Mouse (Mus musculus): Measurements from ENCODE around the gene Ankrd27.

Ankrd27 gene

DNA sequence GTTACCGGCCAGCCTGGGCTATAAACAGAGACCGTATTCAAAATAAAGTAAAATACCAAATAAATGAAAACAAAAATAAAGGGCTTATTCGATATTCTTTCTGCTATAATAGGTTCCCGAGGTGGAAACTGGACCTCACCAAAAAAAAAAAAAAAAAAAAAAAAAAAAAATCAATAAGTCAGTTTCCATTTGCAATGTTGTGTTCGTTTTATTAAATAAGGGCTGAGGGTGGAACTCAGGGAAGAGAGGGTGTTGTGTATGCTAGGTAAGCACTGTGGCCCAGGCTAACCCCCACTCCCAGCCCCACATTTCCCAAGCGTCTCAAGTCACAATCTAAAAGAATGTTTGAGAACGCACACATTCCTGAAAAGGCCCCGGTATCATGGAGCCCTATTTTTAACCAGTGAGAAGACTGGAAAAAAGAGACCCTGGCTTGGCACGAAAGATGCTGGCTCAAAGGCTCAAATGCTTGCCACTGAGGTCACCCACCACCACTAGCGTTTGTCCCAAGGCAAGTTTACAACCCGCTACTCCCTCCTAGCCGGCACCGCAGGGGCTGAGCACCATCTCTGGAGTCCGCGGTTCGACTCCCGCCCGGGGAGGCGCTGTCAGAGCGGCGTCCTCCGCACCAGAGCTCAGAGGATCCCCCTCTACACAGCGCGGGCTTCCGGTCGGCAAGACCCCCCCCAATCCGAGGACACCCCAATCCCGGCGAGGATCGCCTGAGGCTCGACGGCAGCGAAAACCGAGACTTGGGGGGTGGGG is 60.5 kb downstream of the Ankrd27 start:
- no peak for DNase-seq

- peak; percentile 96 for DNase-seq
Observed at GRCm38 (mm10) chr7:35647101-35647698, 61.2 kb downstream of the Ankrd27 start, which contains the start of gene Pdcd5. Gene Pdcd5 (minus strand): TSS chr7:35647521.

- DNase-seq: no peak
Observed at GRCm38 (mm10) chr7:35648239-35649069, 62.4 kb downstream of the Ankrd27 start.

- DNase-seq: no peak
Observed at GRCm38 (mm10) chr7:35649071-35649470, 63.0 kb downstream of the Ankrd27 start.

GRCm38 (mm10) chr7:35650716-35651410 is 64.8 kb downstream of the Ankrd27 start:
- DNase-seq: peak; percentile 58

GRCm38 (mm10) chr7:35651583-35652270 is 65.7 kb downstream of the Ankrd27 start:
- no peak for DNase-seq

DNA sequence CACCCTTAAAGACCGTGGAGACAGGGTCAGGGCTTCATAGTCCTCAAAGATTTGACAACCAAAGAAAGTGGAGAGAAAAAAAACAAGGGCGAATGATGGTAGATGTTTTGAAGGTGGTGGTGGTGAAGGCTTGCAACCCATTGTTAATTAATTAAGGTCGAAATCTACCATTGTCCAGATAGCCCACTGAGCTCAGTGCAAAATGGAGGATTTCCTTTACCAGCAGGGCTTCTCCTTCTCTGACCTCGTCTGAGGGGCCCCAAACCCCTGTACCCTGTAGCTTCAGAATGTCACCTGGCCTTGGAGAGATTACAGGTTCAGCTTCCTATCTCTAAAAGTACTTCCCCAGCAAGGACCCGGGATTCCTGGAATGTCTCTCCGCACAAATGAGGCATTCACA is 71.8 kb downstream of the Ankrd27 start:
- DNase-seq: no peak

- no peak for DNase-seq
Observed at GRCm38 (mm10) chr7:35659173-35659572, 73.1 kb downstream of the Ankrd27 start.

DNA sequence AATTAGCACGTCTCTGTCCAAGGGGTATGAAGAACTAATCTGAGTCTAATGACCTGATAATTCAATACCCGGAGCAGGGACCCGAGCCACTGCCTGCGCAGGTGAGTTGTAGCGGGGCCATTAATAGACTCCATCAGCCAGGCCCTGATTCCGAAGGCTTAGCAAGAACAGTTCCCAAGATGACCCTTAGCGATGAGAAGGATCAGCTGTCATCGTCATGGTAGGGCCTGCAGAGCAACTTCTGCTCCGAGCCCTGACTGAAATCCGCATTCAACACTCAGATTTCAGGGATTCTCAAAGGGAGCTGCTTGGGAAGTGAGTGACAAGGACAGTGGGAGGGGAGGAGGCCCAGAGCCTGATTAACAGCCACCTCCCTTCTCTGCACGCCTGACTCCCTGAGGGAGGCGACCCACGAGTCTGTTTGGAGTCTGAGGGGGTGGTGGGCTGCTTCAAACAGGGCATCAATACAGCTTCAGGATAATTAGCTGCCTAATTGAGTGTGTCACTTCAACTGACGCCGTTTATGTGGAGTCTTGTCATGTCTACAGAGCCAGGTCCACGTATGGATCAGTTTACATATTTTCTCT is 77.8 kb downstream of the Ankrd27 start:
- DNase-seq: no peak

DNA sequence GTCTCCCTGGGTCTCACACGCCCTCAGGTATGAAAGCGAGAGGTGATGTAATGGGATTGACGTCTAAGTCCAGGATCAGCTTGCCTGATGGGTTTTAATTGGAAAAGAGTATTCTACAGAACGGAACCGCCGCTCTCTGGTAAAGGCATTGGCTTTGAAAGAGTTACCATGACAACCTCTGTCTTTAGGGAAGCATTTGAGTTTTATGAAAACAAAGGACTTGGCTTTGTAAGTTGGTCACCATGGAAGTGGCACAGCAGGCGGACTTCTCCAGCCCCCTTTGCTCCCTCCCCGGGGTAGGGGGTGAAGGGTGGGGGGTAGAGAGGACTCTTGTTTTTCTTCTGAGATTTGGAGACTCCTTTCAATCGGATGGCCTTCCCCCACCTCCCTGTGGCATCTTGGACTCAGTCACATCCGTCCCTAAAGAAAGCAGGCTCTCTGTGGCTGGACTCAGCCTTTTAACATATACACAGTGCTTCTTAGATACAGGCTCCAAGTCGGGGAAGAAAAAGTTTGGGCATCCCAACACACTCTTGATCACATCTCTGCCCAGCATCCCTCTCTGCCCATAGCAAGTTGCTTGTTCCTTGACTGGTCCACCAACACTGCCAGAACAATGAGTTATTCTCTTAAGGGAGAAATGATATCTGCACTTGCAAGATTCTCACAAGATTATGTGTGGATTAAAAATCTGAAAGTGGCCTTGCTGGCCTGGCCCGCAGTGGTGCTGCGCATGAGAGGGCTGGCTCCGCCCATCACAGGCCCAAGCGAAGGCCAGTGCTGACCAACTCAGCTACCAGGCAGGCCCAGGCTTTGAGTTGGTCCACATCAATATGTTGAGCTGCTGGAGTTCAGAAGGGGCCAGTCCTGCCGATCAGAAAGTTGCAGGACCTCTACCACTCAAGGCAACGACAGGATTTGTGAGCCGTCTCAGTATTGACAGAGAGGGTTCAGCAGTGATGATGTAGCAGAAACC is 82.3 kb downstream of the Ankrd27 start:
- DNase-seq: no peak

DNA sequence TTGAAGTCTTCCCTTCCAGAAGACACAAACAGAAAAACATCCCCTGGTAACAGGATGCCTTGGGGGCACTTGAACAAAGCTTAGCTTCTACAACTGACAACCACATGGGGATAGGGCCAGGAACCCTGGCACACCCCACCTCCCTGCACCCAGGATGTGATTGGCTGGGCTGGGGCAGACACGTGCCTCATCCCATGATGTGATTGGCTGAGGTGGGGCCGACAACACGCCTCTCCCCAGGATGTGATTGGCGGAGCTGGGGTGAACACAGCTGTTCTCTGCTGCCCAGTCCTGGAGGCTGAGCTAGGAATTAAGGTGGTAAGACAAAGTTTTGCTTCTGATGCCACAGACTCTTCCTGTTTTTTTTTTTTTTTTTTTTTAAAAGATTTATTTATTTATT is 92.9 kb downstream of the Ankrd27 start:
- no peak for DNase-seq

GRCm38 (mm10) chr7:35681559-35681958 is 95.5 kb downstream of the Ankrd27 start:
- no peak for DNase-seq

- DNase-seq: no peak
Observed at GRCm38 (mm10) chr7:35683409-35684122, 97.5 kb downstream of the Ankrd27 start.

GRCm38 (mm10) chr7:35686216-35686615 is 100.2 kb downstream of the Ankrd27 start:
- DNase-seq: no peak

GRCm38 (mm10) chr7:35686756-35687155 is 100.7 kb downstream of the Ankrd27 start:
- no peak for DNase-seq

DNA sequence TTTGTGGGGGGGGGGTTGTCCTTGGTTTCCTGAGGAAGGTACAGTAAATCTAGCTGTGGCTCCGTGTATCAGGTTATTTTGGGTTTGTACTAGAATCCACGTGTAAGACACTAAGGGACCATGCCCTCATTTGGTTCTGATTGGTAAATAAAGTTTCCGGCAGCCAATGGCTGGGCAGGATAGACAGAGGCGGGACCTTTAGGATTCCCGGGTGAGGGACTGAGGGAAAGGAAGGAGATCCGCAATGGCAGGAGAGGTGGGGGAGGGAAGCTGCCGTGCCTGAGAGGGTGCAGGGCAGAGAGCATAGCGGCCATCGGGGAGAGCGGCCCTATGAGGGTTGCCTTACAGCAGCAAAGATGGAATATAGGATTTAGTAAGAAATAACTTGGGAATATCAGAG is 101.2 kb downstream of the Ankrd27 start:
- no peak for DNase-seq

GRCm38 (mm10) chr7:35688276-35688675 is 102.2 kb downstream of the Ankrd27 start:
- DNase-seq: no peak

Data from layer of hippocampus, adult 9-11 months (tissue).